Mouse (Mus musculus): ENCODE data around the gene Dab2ip. TPM values are rescaled to one million over a fixed set of nuclear protein-coding genes. Genes with fewer than 3 reads are reported as not detected.

Dab2ip gene
- polyA plus RNA-seq, 1 experiment = 46.9 TPM

- H3ac ChIP-seq (ENCODE audit: control insufficient read depth, insufficient read length) = no peak overlapping the region
- no peak overlapping the region for H3K4me2 ChIP-seq (ENCODE audit: low read depth)
- TF ChIP-seq TCF3 (IDR thresholded peaks at IDR 0.05; ENCODE audit: insufficient read length, low read depth) (no peak), MYOD1 (IDR thresholded peaks at IDR 0.05; ENCODE audit: control insufficient read depth in 1 of 3, insufficient read length in 2 of 3, low read depth in 2 of 3) (no peak), CEBPB (IDR thresholded peaks at IDR 0.05; ENCODE audit: insufficient read depth, poor library complexity, severe bottlenecking) (no peak), POLR2A (IDR thresholded peaks at IDR 0.05; ENCODE audit: insufficient read length, low read depth) (no peak), SRF (IDR thresholded peaks at IDR 0.05; ENCODE audit: control insufficient read depth, insufficient read length, low read depth) (no peak), TCF12 (IDR thresholded peaks at IDR 0.05; ENCODE audit: insufficient read depth, poor library complexity, severe bottlenecking) (no peak), MYOG (IDR thresholded peaks at IDR 0.05; ENCODE audit: control insufficient read depth in 1 of 3, insufficient read depth in 1 of 3, insufficient read length in 2 of 3, low read depth in 2 of 3) (no peak), USF1 (IDR thresholded peaks at IDR 0.05; ENCODE audit: low read depth) (no peak), REST (IDR thresholded peaks at IDR 0.05; ENCODE audit: insufficient read depth, insufficient read length) (no peak), MAX (IDR thresholded peaks at IDR 0.05; ENCODE audit: low read depth) (no peak), E2F4 (IDR thresholded peaks at IDR 0.05; ENCODE audit: insufficient read depth) (no peak), POLR2AphosphoS2 (IDR thresholded peaks at IDR 0.05; ENCODE audit: insufficient read length, low read depth) (no peak)
- H3K36me3 ChIP-seq (ENCODE audit: control insufficient read depth, insufficient read depth) = no peaks in the 10 kb centered on the region
- no peaks in the 10 kb centered on the region for H3K79me2 ChIP-seq (ENCODE audit: control insufficient read depth, insufficient read depth)
- no peaks in the 10 kb centered on the region for H3K27me3 ChIP-seq (ENCODE audit: control insufficient read depth, insufficient read depth, insufficient read length)
- no peak overlapping the region for H3K4me3 ChIP-seq
Observed at GRCm38 (mm10) chr2:35545125-35545590, 12.9 kb upstream of the Dab2ip start.

GRCm38 (mm10) chr2:35546462-35546861 lies 11.6 kb upstream of the Dab2ip start:
- no peaks in the 10 kb centered on the region for H3K36me3 ChIP-seq (ENCODE audit: control insufficient read depth, insufficient read depth)
- no peaks in the 10 kb centered on the region for H3K27me3 ChIP-seq (ENCODE audit: control insufficient read depth, insufficient read depth, insufficient read length)
- no peaks in the 10 kb centered on the region for H3K79me2 ChIP-seq (ENCODE audit: control insufficient read depth, insufficient read depth)
- TF ChIP-seq POLR2A (IDR thresholded peaks at IDR 0.05; ENCODE audit: insufficient read length, low read depth) (no peak), CEBPB (IDR thresholded peaks at IDR 0.05; ENCODE audit: insufficient read depth, poor library complexity, severe bottlenecking) (no peak), POLR2AphosphoS2 (IDR thresholded peaks at IDR 0.05; ENCODE audit: insufficient read length, low read depth) (no peak), SRF (IDR thresholded peaks at IDR 0.05; ENCODE audit: control insufficient read depth, insufficient read length, low read depth) (no peak)
- H3ac ChIP-seq (ENCODE audit: control insufficient read depth, insufficient read length) = no peak overlapping the region
- H3K4me2 ChIP-seq (ENCODE audit: low read depth) = no peak overlapping the region
- no peak overlapping the region for H3K4me3 ChIP-seq

GRCm38 (mm10) chr2:35549191-35549590 lies 8.9 kb upstream of the Dab2ip start:
- Histone ChIP-seq H3K79me2 (ENCODE audit: control insufficient read depth, insufficient read depth) (no peaks in the 10 kb centered on the region), H3K4me2 (ENCODE audit: low read depth) (peak overlapping the region; percentile 12), H3K27me3 (ENCODE audit: control insufficient read depth, insufficient read depth, insufficient read length) (no peaks in the 10 kb centered on the region), H3K36me3 (ENCODE audit: control insufficient read depth, insufficient read depth) (no peaks in the 10 kb centered on the region), H3ac (ENCODE audit: control insufficient read depth, insufficient read length) (no peak overlapping the region), H3K4me3 (no peak overlapping the region)
- TF ChIP-seq MYOD1 (IDR thresholded peaks at IDR 0.05; ENCODE audit: control insufficient read depth in 1 of 3, insufficient read length in 2 of 3, low read depth in 2 of 3) = no peak
- TF ChIP-seq TCF12 (IDR thresholded peaks at IDR 0.05; ENCODE audit: insufficient read depth, poor library complexity, severe bottlenecking) = no peak
- TF ChIP-seq TCF3 (IDR thresholded peaks at IDR 0.05; ENCODE audit: insufficient read length, low read depth) = no peak
- no peak for TF ChIP-seq REST (IDR thresholded peaks at IDR 0.05; ENCODE audit: insufficient read depth, insufficient read length)
- TF ChIP-seq CEBPB (IDR thresholded peaks at IDR 0.05; ENCODE audit: insufficient read depth, poor library complexity, severe bottlenecking) = no peak
- no peak for TF ChIP-seq USF1 (IDR thresholded peaks at IDR 0.05; ENCODE audit: low read depth)
- no peak for TF ChIP-seq POLR2AphosphoS2 (IDR thresholded peaks at IDR 0.05; ENCODE audit: insufficient read length, low read depth)
- TF ChIP-seq POLR2A (IDR thresholded peaks at IDR 0.05; ENCODE audit: insufficient read length, low read depth) = no peak
- TF ChIP-seq SRF (IDR thresholded peaks at IDR 0.05; ENCODE audit: control insufficient read depth, insufficient read length, low read depth) = no peak
- TF ChIP-seq MAX (IDR thresholded peaks at IDR 0.05; ENCODE audit: low read depth) = no peak
- TF ChIP-seq E2F4 (IDR thresholded peaks at IDR 0.05; ENCODE audit: insufficient read depth) = no peak
- TF ChIP-seq MYOG (IDR thresholded peaks at IDR 0.05; ENCODE audit: control insufficient read depth in 1 of 3, insufficient read depth in 1 of 3, insufficient read length in 2 of 3, low read depth in 2 of 3) = no peak

GRCm38 (mm10) chr2:35550097-35550496 lies 8.0 kb upstream of the Dab2ip start:
- Histone ChIP-seq H3K27me3 (ENCODE audit: control insufficient read depth, insufficient read depth, insufficient read length) (no peaks in the 10 kb centered on the region), H3K36me3 (ENCODE audit: control insufficient read depth, insufficient read depth) (no peaks in the 10 kb centered on the region), H3K4me2 (ENCODE audit: low read depth) (peak overlapping the region; percentile 14), H3K4me3 (no peak overlapping the region), H3ac (ENCODE audit: control insufficient read depth, insufficient read length) (no peak overlapping the region), H3K79me2 (ENCODE audit: control insufficient read depth, insufficient read depth) (no peaks in the 10 kb centered on the region)
- TF ChIP-seq REST (IDR thresholded peaks at IDR 0.05; ENCODE audit: insufficient read depth, insufficient read length) (no peak), TCF3 (IDR thresholded peaks at IDR 0.05; ENCODE audit: insufficient read length, low read depth) (no peak), TCF12 (IDR thresholded peaks at IDR 0.05; ENCODE audit: insufficient read depth, poor library complexity, severe bottlenecking) (no peak), MYOD1 (IDR thresholded peaks at IDR 0.05; ENCODE audit: control insufficient read depth in 1 of 3, insufficient read length in 2 of 3, low read depth in 2 of 3) (no peak)

- H3K4me2 ChIP-seq (ENCODE audit: low read depth) = no peak overlapping the region
- TF ChIP-seq E2F4 (IDR thresholded peaks at IDR 0.05; ENCODE audit: insufficient read depth) = no peak
- TF ChIP-seq POLR2A (IDR thresholded peaks at IDR 0.05; ENCODE audit: insufficient read length, low read depth) = no peak
- TF ChIP-seq USF1 (IDR thresholded peaks at IDR 0.05; ENCODE audit: low read depth) = no peak
- no peak for TF ChIP-seq MYOD1 (IDR thresholded peaks at IDR 0.05; ENCODE audit: control insufficient read depth in 1 of 3, insufficient read length in 2 of 3, low read depth in 2 of 3)
- TF ChIP-seq TCF3 (IDR thresholded peaks at IDR 0.05; ENCODE audit: insufficient read length, low read depth) = no peak
- TF ChIP-seq MYOG (IDR thresholded peaks at IDR 0.05; ENCODE audit: control insufficient read depth in 1 of 3, insufficient read depth in 1 of 3, insufficient read length in 2 of 3, low read depth in 2 of 3) = no peak
- TF ChIP-seq MAX (IDR thresholded peaks at IDR 0.05; ENCODE audit: low read depth) = no peak
- no peak for TF ChIP-seq REST (IDR thresholded peaks at IDR 0.05; ENCODE audit: insufficient read depth, insufficient read length)
- TF ChIP-seq CEBPB (IDR thresholded peaks at IDR 0.05; ENCODE audit: insufficient read depth, poor library complexity, severe bottlenecking) = no peak
- TF ChIP-seq POLR2AphosphoS2 (IDR thresholded peaks at IDR 0.05; ENCODE audit: insufficient read length, low read depth) = no peak
- no peak for TF ChIP-seq TCF12 (IDR thresholded peaks at IDR 0.05; ENCODE audit: insufficient read depth, poor library complexity, severe bottlenecking)
- no peak for TF ChIP-seq SRF (IDR thresholded peaks at IDR 0.05; ENCODE audit: control insufficient read depth, insufficient read length, low read depth)
Observed at GRCm38 (mm10) chr2:35556918-35557486, 1.1 kb upstream of the Dab2ip start.

More at GRCm38 (mm10) chr2:35556918-35557486, 1.1 kb upstream of the Dab2ip start:
- Histone ChIP-seq H3K79me2 (ENCODE audit: control insufficient read depth, insufficient read depth) (no peaks in the 10 kb centered on the region), H3K27me3 (ENCODE audit: control insufficient read depth, insufficient read depth, insufficient read length) (no peaks in the 10 kb centered on the region), H3K4me3 (no peak overlapping the region), H3K36me3 (ENCODE audit: control insufficient read depth, insufficient read depth) (no peaks in the 10 kb centered on the region), H3ac (ENCODE audit: control insufficient read depth, insufficient read length) (no peak overlapping the region)

Data from myocyte (in vitro differentiated cells).